Mouse (Mus musculus): Measurements from ENCODE around the gene Atxn2. TPM values are rescaled to one million over a fixed set of nuclear protein-coding genes. Genes with fewer than 3 reads are reported as not detected.
A peak's percentile ranks its signal among the peaks of the same experiment; 100 is the strongest.

The Atxn2 gene
- total and polyA plus RNA-seq, 2 experiments = 58.5 to 92.8 TPM

DNA sequence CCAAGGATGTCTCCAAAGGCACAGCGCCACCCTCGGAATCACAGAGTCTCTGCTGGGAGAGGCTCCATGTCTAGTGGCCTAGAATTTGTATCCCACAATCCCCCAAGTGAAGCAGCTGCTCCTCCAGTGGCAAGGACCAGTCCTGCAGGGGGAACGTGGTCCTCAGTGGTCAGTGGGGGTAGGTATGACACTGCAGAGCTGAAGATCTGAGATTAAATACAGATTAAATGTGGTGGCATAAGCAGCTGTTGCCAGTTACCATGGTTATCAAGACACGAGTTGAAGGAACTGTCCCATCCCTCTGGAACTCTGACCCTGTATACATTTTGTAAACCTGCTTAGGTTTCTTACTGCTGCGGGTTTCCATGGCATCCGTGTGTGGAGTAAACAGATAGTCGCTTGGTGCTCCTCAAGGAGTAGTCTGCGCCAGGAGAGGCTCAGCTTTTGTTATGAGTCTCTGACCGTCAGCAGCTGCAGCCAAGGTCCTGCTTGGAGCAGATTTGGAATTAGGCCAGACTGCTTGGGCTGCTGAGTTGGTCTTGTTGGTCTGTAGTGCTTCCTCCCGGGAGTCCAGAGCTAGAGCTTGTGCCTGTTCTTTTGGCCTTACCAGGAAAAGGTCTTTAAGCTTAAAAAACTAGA, 72.8 kb downstream of the Atxn2 start:
- Histone ChIP-seq H3K27ac (replicated peaks; ENCODE audit: insufficient read depth, low read depth, low read length) (no peak overlapping the region), H3K4me3 (ENCODE audit: insufficient read depth, low read depth, low read length) (no peak overlapping the region), H3K4me1 (ENCODE audit: control insufficient read depth, insufficient read depth, low read length) (no peaks in the 10 kb centered on the region), H3K27me3 (ENCODE audit: control insufficient read depth, insufficient read depth, low read length) (no peaks in the 10 kb centered on the region), H3K36me3 (ENCODE audit: control insufficient read depth, insufficient read depth, low read length) (peaks cover 56% of the 10 kb centered on the region), H3K79me2 (ENCODE audit: control insufficient read depth, insufficient read depth, low read length) (peaks cover 4% of the 10 kb centered on the region; the same call in 1 of the 2 replicates), H3K9ac (ENCODE audit: low read depth, low read length) (no peak overlapping the region)
- DNase-seq (ENCODE audit: extremely low read depth, low read depth, low spot score) = peak; percentile 37
- no peak for TF ChIP-seq POLR2A (IDR thresholded peaks at IDR 0.05; ENCODE audit: extremely low read depth, insufficient read depth, low read length)
- TF ChIP-seq CTCF (IDR thresholded peaks at IDR 0.05; ENCODE audit: low read depth, low read length) = no peak
- WGBS = 67% methylated on average over 10 of the region's 10 CpGs

DNA sequence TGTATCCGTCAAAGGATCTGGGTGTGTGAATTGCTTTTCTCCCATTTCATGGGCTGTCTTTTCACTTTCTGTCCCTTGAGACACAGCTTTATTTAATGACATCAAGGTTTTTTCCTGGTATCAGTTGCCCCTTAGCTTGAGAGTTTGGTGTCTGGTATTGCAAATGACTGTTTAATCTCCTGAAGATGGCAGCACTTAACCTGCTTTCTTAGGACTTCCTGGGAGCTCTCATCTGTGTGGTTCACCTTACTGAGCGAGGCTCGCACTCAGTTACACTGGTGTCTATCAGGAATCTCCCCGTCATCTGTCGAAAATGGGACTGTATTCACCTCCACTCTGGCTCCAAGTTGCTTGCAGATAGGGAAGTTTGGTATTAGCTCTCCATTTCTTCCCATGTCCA, 79.9 kb downstream of the Atxn2 start:
- DNase-seq (ENCODE audit: extremely low read depth, low read depth, low spot score) = no peak
- no peaks in the 10 kb centered on the region for H3K4me1 ChIP-seq (ENCODE audit: control insufficient read depth, insufficient read depth, low read length)
- H3K27ac ChIP-seq (replicated peaks; ENCODE audit: insufficient read depth, low read depth, low read length) = no peak overlapping the region
- H3K36me3 ChIP-seq (ENCODE audit: control insufficient read depth, insufficient read depth, low read length) = peaks cover 73% of the 10 kb centered on the region
- TF ChIP-seq POLR2A (IDR thresholded peaks at IDR 0.05; ENCODE audit: extremely low read depth, insufficient read depth, low read length) = no peak
- no peak for TF ChIP-seq CTCF (IDR thresholded peaks at IDR 0.05; ENCODE audit: low read depth, low read length)
- no peaks in the 10 kb centered on the region; the same call in 1 of the 2 replicates for H3K79me2 ChIP-seq (ENCODE audit: control insufficient read depth, insufficient read depth, low read length)
- WGBS = 90% methylated on average over 5 of the region's 5 CpGs
- no peak overlapping the region for H3K4me3 ChIP-seq (ENCODE audit: insufficient read depth, low read depth, low read length)
- no peaks in the 10 kb centered on the region for H3K27me3 ChIP-seq (ENCODE audit: control insufficient read depth, insufficient read depth, low read length)
- no peak overlapping the region for H3K9ac ChIP-seq (ENCODE audit: low read depth, low read length)

DNA sequence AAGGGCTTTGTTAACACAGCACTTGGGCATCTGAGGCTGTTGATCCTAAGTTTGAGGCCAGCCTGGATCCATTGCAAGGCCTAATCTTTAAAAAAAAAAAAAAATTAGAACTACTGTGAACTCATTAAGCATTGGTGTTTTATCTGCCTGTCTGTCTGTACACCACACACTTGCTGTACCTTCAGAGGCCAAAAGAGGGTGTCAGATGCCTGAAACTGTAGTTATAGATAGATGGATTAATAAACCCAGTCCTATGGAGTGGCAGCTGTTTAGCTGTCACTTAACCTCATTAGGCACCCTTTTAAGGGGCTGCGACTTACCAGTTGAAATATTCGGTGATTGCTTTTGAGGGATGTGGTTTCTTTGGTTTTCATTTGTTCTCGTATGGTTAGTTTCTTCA, 84.7 kb downstream of the Atxn2 start:
- DNase-seq (ENCODE audit: extremely low read depth, low read depth, low spot score) = no peak
- Histone ChIP-seq H3K4me1 (ENCODE audit: control insufficient read depth, insufficient read depth, low read length) (no peaks in the 10 kb centered on the region), H3K27me3 (ENCODE audit: control insufficient read depth, insufficient read depth, low read length) (no peaks in the 10 kb centered on the region), H3K36me3 (ENCODE audit: control insufficient read depth, insufficient read depth, low read length) (peaks cover 81% of the 10 kb centered on the region), H3K27ac (replicated peaks; ENCODE audit: insufficient read depth, low read depth, low read length) (no peak overlapping the region), H3K4me3 (ENCODE audit: insufficient read depth, low read depth, low read length) (no peak overlapping the region), H3K79me2 (ENCODE audit: control insufficient read depth, insufficient read depth, low read length) (peaks cover 9% of the 10 kb centered on the region; the same call in 1 of the 2 replicates), H3K9ac (ENCODE audit: low read depth, low read length) (no peak overlapping the region)
- TF ChIP-seq CTCF (IDR thresholded peaks at IDR 0.05; ENCODE audit: low read depth, low read length) (no peak), POLR2A (IDR thresholded peaks at IDR 0.05; ENCODE audit: extremely low read depth, insufficient read depth, low read length) (no peak)
- WGBS = 91% methylated on average over 3 of the region's 3 CpGs

DNA sequence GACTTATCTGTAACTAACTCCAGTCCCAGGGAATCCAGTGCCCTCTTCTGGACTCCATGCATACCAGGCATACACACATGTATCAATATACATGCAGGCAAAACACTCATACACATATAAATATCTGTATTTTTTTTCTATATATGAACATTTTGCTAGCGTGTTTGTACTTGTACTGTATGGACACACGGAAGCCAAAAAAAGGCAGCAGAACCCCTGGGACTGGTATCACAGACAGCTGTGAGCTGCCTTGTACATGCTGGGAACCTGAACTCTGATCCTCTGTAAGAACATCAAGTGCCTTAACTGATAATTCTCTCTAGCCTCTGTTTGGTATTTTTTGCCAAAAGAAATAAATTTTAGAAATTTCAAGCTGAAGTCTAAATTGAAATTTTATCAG, 87.3 kb downstream of the Atxn2 start:
- no peak overlapping the region for H3K9ac ChIP-seq (ENCODE audit: low read depth, low read length)
- H3K36me3 ChIP-seq (ENCODE audit: control insufficient read depth, insufficient read depth, low read length) = peaks cover 87% of the 10 kb centered on the region
- TF ChIP-seq CTCF (IDR thresholded peaks at IDR 0.05; ENCODE audit: low read depth, low read length) = no peak
- no peak for TF ChIP-seq POLR2A (IDR thresholded peaks at IDR 0.05; ENCODE audit: extremely low read depth, insufficient read depth, low read length)
- H3K27ac ChIP-seq (replicated peaks; ENCODE audit: insufficient read depth, low read depth, low read length) = no peak overlapping the region
- WGBS = 98% methylated on average over 2 of the region's 2 CpGs
- DNase-seq (ENCODE audit: extremely low read depth, low read depth, low spot score) = no peak
- no peak overlapping the region for H3K4me3 ChIP-seq (ENCODE audit: insufficient read depth, low read depth, low read length)
- no peaks in the 10 kb centered on the region for H3K4me1 ChIP-seq (ENCODE audit: control insufficient read depth, insufficient read depth, low read length)
- H3K27me3 ChIP-seq (ENCODE audit: control insufficient read depth, insufficient read depth, low read length) = no peaks in the 10 kb centered on the region
- peaks cover 14% of the 10 kb centered on the region; the same call in 1 of the 2 replicates for H3K79me2 ChIP-seq (ENCODE audit: control insufficient read depth, insufficient read depth, low read length)

DNA sequence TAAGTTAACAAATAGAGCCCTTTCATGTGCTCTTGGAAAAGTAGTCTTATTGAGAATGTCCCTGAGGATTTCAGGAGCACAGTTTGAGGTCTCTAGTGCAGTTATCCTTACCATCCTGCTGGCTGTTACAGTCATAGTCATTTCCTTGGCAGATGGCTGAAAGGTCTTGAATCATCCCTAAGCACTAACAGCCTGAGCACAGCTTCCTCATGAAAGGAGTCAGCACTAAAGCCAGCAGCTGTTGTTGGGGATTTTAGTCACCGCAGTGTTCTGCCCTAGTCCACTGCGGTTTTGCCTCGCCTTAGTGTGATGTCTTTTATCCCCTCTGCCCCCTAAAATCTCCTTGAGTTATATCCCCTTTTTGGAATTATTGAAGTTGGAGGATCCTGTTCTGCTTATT, 96.0 kb downstream of the Atxn2 start:
- Histone ChIP-seq H3K27me3 (ENCODE audit: control insufficient read depth, insufficient read depth, low read length) (no peaks in the 10 kb centered on the region), H3K4me3 (ENCODE audit: insufficient read depth, low read depth, low read length) (no peak overlapping the region), H3K27ac (replicated peaks; ENCODE audit: insufficient read depth, low read depth, low read length) (no peak overlapping the region), H3K4me1 (ENCODE audit: control insufficient read depth, insufficient read depth, low read length) (no peaks in the 10 kb centered on the region), H3K79me2 (ENCODE audit: control insufficient read depth, insufficient read depth, low read length) (peaks cover 5% of the 10 kb centered on the region; the same call in 1 of the 2 replicates), H3K9ac (ENCODE audit: low read depth, low read length) (no peak overlapping the region), H3K36me3 (ENCODE audit: control insufficient read depth, insufficient read depth, low read length) (peaks cover 49% of the 10 kb centered on the region)
- no peak for TF ChIP-seq POLR2A (IDR thresholded peaks at IDR 0.05; ENCODE audit: extremely low read depth, insufficient read depth, low read length)
- WGBS = 85% methylated on average over 3 of the region's 3 CpGs
- DNase-seq (ENCODE audit: extremely low read depth, low read depth, low spot score) = no peak

DNA sequence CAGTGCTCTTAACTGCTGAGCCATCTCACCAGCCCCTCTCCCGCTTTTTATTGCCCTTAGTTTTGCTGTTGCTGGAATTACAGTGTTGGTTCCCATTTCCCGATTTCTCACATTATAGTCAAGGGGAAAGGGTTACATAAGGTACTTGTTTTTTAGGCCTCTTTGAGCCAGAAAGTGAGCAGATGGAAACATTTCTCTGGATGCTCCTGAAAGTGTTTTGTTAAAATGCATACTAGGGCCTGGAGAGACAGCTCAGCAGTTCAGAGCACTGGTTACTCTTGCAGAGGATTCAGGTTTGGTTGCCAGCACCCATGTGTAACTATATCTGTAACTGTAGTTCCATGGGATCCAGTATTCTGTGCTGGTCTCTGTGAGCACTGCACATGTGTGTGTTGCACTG, 97.1 kb downstream of the Atxn2 start:
- 92% methylated on average over 2 of the region's 2 CpGs for WGBS
- no peaks in the 10 kb centered on the region for H3K79me2 ChIP-seq (ENCODE audit: control insufficient read depth, insufficient read depth, low read length)
- DNase-seq (ENCODE audit: extremely low read depth, low read depth, low spot score) = no peak
- TF ChIP-seq POLR2A (IDR thresholded peaks at IDR 0.05; ENCODE audit: extremely low read depth, insufficient read depth, low read length) (no peak), CTCF (IDR thresholded peaks at IDR 0.05; ENCODE audit: low read depth, low read length) (no peak)
- H3K36me3 ChIP-seq (ENCODE audit: control insufficient read depth, insufficient read depth, low read length) = peaks cover 44% of the 10 kb centered on the region
- H3K4me1 ChIP-seq (ENCODE audit: control insufficient read depth, insufficient read depth, low read length) = no peaks in the 10 kb centered on the region
- H3K27ac ChIP-seq (replicated peaks; ENCODE audit: insufficient read depth, low read depth, low read length) = no peak overlapping the region
- H3K4me3 ChIP-seq (ENCODE audit: insufficient read depth, low read depth, low read length) = no peak overlapping the region
- H3K9ac ChIP-seq (ENCODE audit: low read depth, low read length) = no peak overlapping the region
- no peaks in the 10 kb centered on the region for H3K27me3 ChIP-seq (ENCODE audit: control insufficient read depth, insufficient read depth, low read length)
